Mouse (Mus musculus) forebrain, embryonic 11.5 days (tissue): ENCODE results near the gene Zfp113. TPM values are rescaled to one million over a fixed set of nuclear protein-coding genes. Genes with fewer than 3 reads are reported as not detected.
A peak's percentile ranks its signal among the peaks of the same experiment; 100 is the strongest.

Experiments
- ATAC-seq: fragments of 200-750 bp; cut with Nextera tagmentation; replicated peaks from 2 replicates; pipeline ENCODE4 v1.8.0; 2017; ENCODE audit warnings: moderate TSS enrichment; ENCODE audit not compliant: low FRiP score
- DNase-seq: peaks from one replicate; pipeline ENCODE4 v3.0.0-alpha.2; 2017; ENCODE audit warnings: low spot score
- H3K27ac ChIP-seq: fragments of 300-500 bp; sonication (generic); 2 replicates; pipeline ENCODE4 v1.5.1; 2014; ENCODE audit warnings: low read depth, low read length
- H3K27me3 ChIP-seq: fragments of 300-500 bp; sonication (generic); 2 replicates; pipeline ENCODE4 v1.6.1; 2014; ENCODE audit warnings: mild to moderate bottlenecking, low read length, mixed read lengths; ENCODE audit not compliant: control insufficient read depth, insufficient read depth
- H3K36me3 ChIP-seq: fragments of 300-500 bp; sonication (generic); 2 replicates; pipeline ENCODE4 v1.6.1; 2014; ENCODE audit warnings: mild to moderate bottlenecking, low read length, moderate library complexity, mixed read lengths; ENCODE audit not compliant: control insufficient read depth, insufficient read depth
- H3K4me1 ChIP-seq: fragments of 300-500 bp; sonication (generic); replicated peaks from 2 replicates; pipeline ENCODE4 v1.6.1; 2014; ENCODE audit warnings: low read length, mixed read lengths; ENCODE audit not compliant: control insufficient read depth, insufficient read depth
- H3K4me2 ChIP-seq: fragments of 300-500 bp; sonication (generic); 2 replicates; pipeline ENCODE4 v1.6.1; 2014; ENCODE audit warnings: low read depth, mild to moderate bottlenecking, low read length, moderate library complexity, mixed read lengths; ENCODE audit not compliant: severe bottlenecking
- H3K4me3 ChIP-seq: fragments of 300-500 bp; sonication (generic); 2 replicates; pipeline ENCODE4 v1.5.1; 2014; ENCODE audit warnings: low read depth, low read length
- H3K9ac ChIP-seq: fragments of 300-500 bp; sonication (generic); 2 replicates; pipeline ENCODE4 v1.6.1; 2014; ENCODE audit warnings: low read length
- H3K9me3 ChIP-seq: fragments of 300-500 bp; sonication (generic); 2 replicates; pipeline ENCODE4 v1.6.1; 2016; ENCODE audit warnings: low read length, mixed read lengths; ENCODE audit not compliant: control insufficient read depth
- WGBS: fragments of 180-500 bp; shearing (Covaris S2); extraction: QIAGEN DNeasy Blood & Tissue Kit; methylation state at CpG from one replicate; pipeline ENCODE4 v1.1.7; 2014; 5-methylcytosine and 5-hydroxymethylcytosine counted together
- microRNA counts: library from miRNA; unstranded; fragments of <30 nt; microRNA quantifications from one replicate; lab custom pipeline; 2015
- microRNA-seq: library from miRNA; unstranded; fragments of <30 nt; microRNA quantifications from one replicate; pipeline ENCODE4, GENCODE M21; 2016; ENCODE audit not compliant: insufficient number of aligned reads
- polyA plus RNA-seq: library from polyadenylated mRNA; unstranded; fragments of >200 nt; fragmentation: Nextera tagmentation; extraction: Ambion mirVana; gene quantifications from 2 replicates; pipeline ENCODE4 v1.2.1, GENCODE M21; 2014

Zfp113 gene
- polyA plus RNA-seq, 1 experiment from 2014 or later = 39.9 TPM

DNA sequence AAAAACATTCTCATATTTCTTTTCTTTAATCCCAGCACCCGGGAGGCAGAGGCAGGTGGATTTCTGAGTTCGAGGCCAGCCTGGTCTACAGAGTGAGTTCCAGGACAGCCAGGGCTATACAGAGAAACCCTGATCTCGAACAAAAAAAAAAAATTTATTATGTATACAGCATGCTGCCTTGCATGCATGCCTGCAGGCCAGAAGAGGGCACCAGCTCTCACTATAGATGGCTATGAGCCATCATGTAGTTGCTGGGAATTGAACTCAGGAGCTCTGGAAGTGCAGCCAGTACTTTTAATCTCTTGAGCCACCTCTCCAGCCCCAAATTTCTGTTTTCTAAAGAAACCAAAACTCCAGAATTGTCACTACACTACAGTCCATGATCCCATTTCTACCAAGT is 65.3 kb downstream of the Zfp113 start:
- ATAC-seq (no peak), DNase-seq (no peak)
- WGBS = 81% methylated on average over 3 of the region's 3 CpGs
- H3K4me1 ChIP-seq = peaks cover 4% of the 10 kb centered on the region; the same call in 1 of the 2 replicates
- H3K27ac ChIP-seq = no peak overlapping the region
- no peaks in the 10 kb centered on the region for H3K9me3 ChIP-seq
- H3K9ac ChIP-seq = no peak overlapping the region
- no peak overlapping the region for H3K4me2 ChIP-seq
- peaks cover 9% of the 10 kb centered on the region; the same call in 1 of the 2 replicates for H3K36me3 ChIP-seq
- H3K27me3 ChIP-seq = no peaks in the 10 kb centered on the region
- H3K4me3 ChIP-seq = no peak overlapping the region

MicroRNAs within 50 kb of the gene (microRNA counts, 519-probe panel; counts per million panel counts)
- microRNA mmu-miR-106b (lab: Ali Mortazavi, UCI) (6,478 counts per million, percentile 87 among the panel's probes with 10 or more counts), microRNA mmu-miR-25 (lab: Ali Mortazavi, UCI) (7,299 counts per million, percentile 95 among the panel's probes with 10 or more counts), microRNA mmu-miR-93 (lab: Ali Mortazavi, UCI) (6,665 counts per million, percentile 90 among the panel's probes with 10 or more counts)

Small RNAs within 50 kb of the gene (microRNA-seq; reads per million reads assigned to microRNA genes)
- gene Mir106b (19,071 reads per million, percentile 97 among the genes with 10 or more reads in this experiment), gene Mir25 (1,250 reads per million, percentile 70 among the genes with 10 or more reads in this experiment), gene Mir93 (20,863 reads per million, percentile 98 among the genes with 10 or more reads in this experiment)

Other genes with a start within 250 kb of the Zfp113 start
- gene Cyp3a13, start 234.1 kb downstream of the Zfp113 start, polyA plus RNA-seq = not detected in 2 replicates
- not detected in 2 replicates for gene Gjc3, start 192.6 kb downstream of the Zfp113 start, polyA plus RNA-seq
- not detected in 2 replicates for gene Azgp1, start 174.2 kb downstream of the Zfp113 start, polyA plus RNA-seq
- not detected in 2 replicates for gene Smok3a, start 134.5 kb downstream of the Zfp113 start, polyA plus RNA-seq
- gene Smok3b, start 134.3 kb downstream of the Zfp113 start, polyA plus RNA-seq = not detected in 2 replicates
- gene Smok3c, start 102.5 kb downstream of the Zfp113 start, polyA plus RNA-seq = not detected in 2 replicates
- gene Zkscan1, start 70.7 kb downstream of the Zfp113 start, polyA plus RNA-seq = 34.0 and 34.2 TPM in 2 replicates
- 106 and 112 TPM in 2 replicates for gene Zscan21, start 38.8 kb downstream of the Zfp113 start, polyA plus RNA-seq
- 248 and 275 TPM in 2 replicates for gene Cops6, start 5.3 kb upstream of the Zfp113 start, polyA plus RNA-seq
- gene Ap4m1, start 16.3 kb upstream of the Zfp113 start, polyA plus RNA-seq = 24.0 and 24.1 TPM in 2 replicates
- 370 and 373 TPM in 2 replicates for gene Mcm7, start 16.7 kb upstream of the Zfp113 start, polyA plus RNA-seq
- 150 and 155 TPM in 2 replicates for gene Taf6, start 31.7 kb upstream of the Zfp113 start, polyA plus RNA-seq
- 49.8 and 56.6 TPM in 2 replicates for gene Cnpy4, start 31.7 kb upstream of the Zfp113 start, polyA plus RNA-seq
- 9.0 and 10.9 TPM in 2 replicates for gene Mblac1, start 38.6 kb upstream of the Zfp113 start, polyA plus RNA-seq
- not detected in 2 replicates for gene Nxpe5, start 70.2 kb upstream of the Zfp113 start, polyA plus RNA-seq
- gene Lamtor4, start 99.7 kb upstream of the Zfp113 start, polyA plus RNA-seq = 38.6 and 39.9 TPM in 2 replicates
- gene BC037034, start 108.3 kb upstream of the Zfp113 start, polyA plus RNA-seq = 9.3 and 11.8 TPM in 2 replicates
- gene Gal3st4, start 117.1 kb upstream of the Zfp113 start, polyA plus RNA-seq = 1.7 and 4.6 TPM in 2 replicates
- 0.05 and 0.08 TPM in 2 replicates for gene Gm43720, start 124.2 kb upstream of the Zfp113 start, polyA plus RNA-seq
- 14.7 and 17.6 TPM in 2 replicates for gene Gpc2, start 124.3 kb upstream of the Zfp113 start, polyA plus RNA-seq
- 5.4 and 5.7 TPM in 2 replicates for gene Stag3, start 124.5 kb upstream of the Zfp113 start, polyA plus RNA-seq
- not detected in 2 replicates for gene Pvrig, start 186.2 kb upstream of the Zfp113 start, polyA plus RNA-seq